In the genomic region with DNA sequence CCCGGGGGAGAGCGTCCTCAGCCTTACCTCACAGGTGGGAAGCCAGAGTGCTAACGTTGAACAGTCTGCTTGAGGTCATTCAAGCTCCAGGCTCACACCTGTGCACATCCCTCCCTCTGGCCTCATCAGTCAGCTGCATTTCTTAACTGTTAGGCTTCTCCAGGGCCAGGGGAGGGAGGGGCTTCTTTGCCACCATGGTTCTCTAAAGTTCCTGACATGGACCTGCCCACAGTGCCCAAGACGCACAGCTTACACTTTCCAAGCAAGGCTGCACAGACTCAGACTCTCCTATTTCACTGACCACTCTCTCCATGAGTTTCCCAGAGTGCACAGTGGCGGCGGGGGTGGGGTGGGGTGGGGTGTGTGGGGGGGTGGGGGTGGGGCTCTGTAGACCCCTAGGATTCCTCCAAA, we compare ENCODE assay signal across 9 mouse cellular contexts. TPM values are rescaled to one million over a fixed set of nuclear protein-coding genes. Genes with fewer than 3 reads are reported as not detected.
DNase-seq lines count a peak whose midpoint lies in the region; ATAC-seq and TF ChIP-seq lines count a peak whose summit lies in the region.
"Had no signal": no experiment of that assay in that cellular context is flagged by ENCODE, and none has a peak within 500 bp of the region (broad histone marks: within the 10 kb centered on the region; RNA-seq: fewer than 3 reads in every experiment).

No protein-coding gene starts in this region.

- peak overlapping the region; percentile 68; the same call in 1 of the 2 replicates for H3K27ac ChIP-seq in heart, embryonic 16.5 days (ENCODE audit: low read length)
- peak overlapping the region; percentile 59 for H3K27ac ChIP-seq in bone marrow, adult 2 months (ENCODE audit: control insufficient read depth, insufficient read depth, low read depth, low read length, poor library complexity)
- H3K27ac ChIP-seq in forebrain, embryonic 13.5 days: peak overlapping the region; percentile 95
- no peak overlapping the region for H3K27ac ChIP-seq in liver, embryonic 13.5 days

- H3K4me1 ChIP-seq in heart, embryonic 16.5 days (ENCODE audit: control insufficient read depth, insufficient read depth, low read length): peaks cover 47% of the 10 kb centered on the region
- H3K4me1 ChIP-seq in bone marrow, adult 2 months (ENCODE audit: control insufficient read depth, insufficient read depth, low read length): peaks cover 23% of the 10 kb centered on the region
- peaks cover 38% of the 10 kb centered on the region for H3K4me1 ChIP-seq in forebrain, embryonic 13.5 days
- peaks cover 58% of the 10 kb centered on the region for H3K4me1 ChIP-seq in liver, embryonic 13.5 days (replicated peaks)

- intact Hi-C loops in heart, postnatal 36 days (cut with DNase I): no loop called here
- intact Hi-C loops in left cerebral cortex, postnatal 4 days (cut with DNase I): no loop called here

- H3K4me2 ChIP-seq in heart, embryonic 16.5 days (ENCODE audit: low read depth, low read length): peak overlapping the region; percentile 59; the same call in 1 of the 2 replicates
- peak overlapping the region; percentile 63 for H3K4me2 ChIP-seq in forebrain, embryonic 13.5 days
- peak overlapping the region; percentile 50 for H3K4me2 ChIP-seq in liver, embryonic 13.5 days

- TF ChIP-seq CTCF in bone marrow, adult 2 months (IDR thresholded peaks at IDR 0.05; ENCODE audit: control insufficient read depth, insufficient read depth, low read length): no peak

- 0 out of 2 replicates have a peak, but pooled peaks cover 2% of the 10 kb centered on the region for H3K36me3 ChIP-seq in heart, embryonic 16.5 days (ENCODE audit: control insufficient read depth, insufficient read depth)
- H3K36me3 ChIP-seq in forebrain, embryonic 13.5 days (ENCODE audit: poor library complexity, severe bottlenecking): no peaks in the 10 kb centered on the region
- H3K36me3 ChIP-seq in liver, embryonic 13.5 days: 0 out of 2 replicates have a peak, but pooled peaks cover 5% of the 10 kb centered on the region

- 0 out of 2 replicates have a peak, but pooled peaks have one; percentile 16 for ATAC-seq in heart, embryonic 16.5 days (replicated peaks; ENCODE audit: extremely low read depth, insufficient read depth, low FRiP score)
- ATAC-seq in forebrain, embryonic 13.5 days: no peak; the same call in none of the 2 replicates
- no peak for ATAC-seq in liver, embryonic 13.5 days (ENCODE audit: low read depth)
- ATAC-seq in inflammation-experienced regulatory T-cells, adult 6 months: no peak

- WGBS in heart, embryonic 16.5 days: 36% methylated on average over 6 of the region's 6 CpGs
- 51% methylated on average over 6 of the region's 6 CpGs for WGBS in bone marrow, adult 2 months
- WGBS in forebrain, embryonic 13.5 days: 23% methylated on average over 6 of the region's 6 CpGs
- WGBS in liver, embryonic 13.5 days (ENCODE audit: insufficient replicate concordance): 36% methylated on average over 6 of the region's 6 CpGs

- no peak for DNase-seq in heart, postnatal 36 days
- DNase-seq in liver, embryonic 13.5 days: no peak
- DNase-seq in left cerebral cortex, postnatal 4 days: no peak
- DNase-seq in frontal cortex, postnatal 25 days (ENCODE audit: low spot score in 2 of 2): no peak
- DNase-seq: thymus, adult 18-20 months had no signal

- no peak overlapping the region for H3K4me3 ChIP-seq in heart, embryonic 16.5 days (ENCODE audit: low read length)
- peak overlapping the region; percentile 41 for H3K4me3 ChIP-seq in bone marrow, adult 2 months (replicated peaks; ENCODE audit: control insufficient read depth, low read depth, low read length)
- H3K4me3 ChIP-seq in forebrain, embryonic 13.5 days: peak overlapping the region; percentile 35
- no peak overlapping the region for H3K4me3 ChIP-seq in liver, embryonic 13.5 days (replicated peaks)

- no peaks in the 10 kb centered on the region for H3K27me3 ChIP-seq in heart, embryonic 16.5 days (ENCODE audit: control insufficient read depth, insufficient read depth, low read length)
- H3K27me3 ChIP-seq in forebrain, embryonic 13.5 days: no peaks in the 10 kb centered on the region
- no peaks in the 10 kb centered on the region for H3K27me3 ChIP-seq in liver, embryonic 13.5 days

- no peak for TF ChIP-seq POLR2A in bone marrow, adult 2 months (IDR thresholded peaks at IDR 0.05; ENCODE audit: borderline replicate concordance, control insufficient read depth, low read depth, low read length)

- H3K9me3 ChIP-seq in heart, embryonic 16.5 days (replicated peaks; ENCODE audit: control insufficient read depth, low read length): no peaks in the 10 kb centered on the region
- no peaks in the 10 kb centered on the region for H3K9me3 ChIP-seq in forebrain, embryonic 13.5 days (replicated peaks)
- no peaks in the 10 kb centered on the region for H3K9me3 ChIP-seq in liver, embryonic 13.5 days (replicated peaks)

- H3K9ac ChIP-seq in heart, embryonic 16.5 days (ENCODE audit: low read length): peak overlapping the region; percentile 51
- peak overlapping the region; percentile 74 for H3K9ac ChIP-seq in forebrain, embryonic 13.5 days
- H3K9ac ChIP-seq in liver, embryonic 13.5 days: no peak overlapping the region

RNA-seq across cellular contexts. Expression of gene Cfap43, which starts 10.1 kb away (rescaled TPM):
- 0.38 and 0.42 TPM in 2 replicates for polyA plus RNA-seq in heart, embryonic 16.5 days (2015; fragmentation: Nextera tagmentation; extraction: Ambion mirVana)
- not detected for total RNA-seq in heart, postnatal 36 days (2021)
- not detected in 2 replicates for polyA plus RNA-seq in bone marrow, adult 2 months (2011; ENCODE audit: insufficient read depth, insufficient read length, low replicate concordance, missing spikeins)
- 0.66 and 0.82 TPM in 2 replicates for polyA plus RNA-seq in forebrain, embryonic 13.5 days (2015; fragmentation: Nextera tagmentation; extraction: Ambion mirVana)
- 0.03 TPM in 1 of 2 replicates, not detected in the other for polyA plus RNA-seq in liver, embryonic 13.5 days (2015; fragmentation: Nextera tagmentation; extraction: Ambion mirVana)
- under 1 TPM; 0.34 to 0.48 (median 0.38) TPM for polyA plus RNA-seq in inflammation-experienced regulatory T-cells, adult 6 months (2017; shearing (Covaris generic))
- 1 to 10 TPM; 1.2 to 1.7 TPM for total RNA-seq in left cerebral cortex, postnatal 4 days (2021)

RNA-seq across cellular contexts. Expression of gene Itprip, which starts 10.1 kb away (rescaled TPM):
- polyA plus RNA-seq in heart, embryonic 16.5 days (2015; fragmentation: Nextera tagmentation; extraction: Ambion mirVana): 18.4 and 23.3 TPM in 2 replicates
- 10 to 100 TPM in 1 of 2 experiments, 1 to 10 TPM in 1; 9.9 to 15.1 TPM for total RNA-seq in heart, postnatal 36 days (2021)
- 8.8 and 14.9 TPM in 2 replicates for polyA plus RNA-seq in bone marrow, adult 2 months (2011; ENCODE audit: insufficient read depth, insufficient read length, low replicate concordance, missing spikeins)
- 9.8 and 12.7 TPM in 2 replicates for polyA plus RNA-seq in forebrain, embryonic 13.5 days (2015; fragmentation: Nextera tagmentation; extraction: Ambion mirVana)
- polyA plus RNA-seq in liver, embryonic 13.5 days (2015; fragmentation: Nextera tagmentation; extraction: Ambion mirVana): 3.8 and 3.9 TPM in 2 replicates
- polyA plus RNA-seq in inflammation-experienced regulatory T-cells, adult 6 months (2017; shearing (Covaris generic)): 10 to 100 TPM in 1 of 3 experiments, 1 to 10 TPM in 2; 7.8 to 10.4 (median 8.0) TPM
- total RNA-seq in left cerebral cortex, postnatal 4 days (2021): 1 to 10 TPM; 2.3 to 2.8 TPM

RNA-seq across cellular contexts. Expression of gene Cfap58, which starts 28.5 kb away (rescaled TPM):
- 0.09 and 0.25 TPM in 2 replicates for polyA plus RNA-seq in heart, embryonic 16.5 days (2015; fragmentation: Nextera tagmentation; extraction: Ambion mirVana)
- total RNA-seq in heart, postnatal 36 days (2021): 1 to 10 TPM; 2.1 to 2.2 TPM
- not detected in 2 replicates for polyA plus RNA-seq in bone marrow, adult 2 months (2011; ENCODE audit: insufficient read depth, insufficient read length, low replicate concordance, missing spikeins)
- polyA plus RNA-seq in forebrain, embryonic 13.5 days (2015; fragmentation: Nextera tagmentation; extraction: Ambion mirVana): 0.21 and 0.49 TPM in 2 replicates
- not detected in 2 replicates for polyA plus RNA-seq in liver, embryonic 13.5 days (2015; fragmentation: Nextera tagmentation; extraction: Ambion mirVana)
- polyA plus RNA-seq in inflammation-experienced regulatory T-cells, adult 6 months (2017; shearing (Covaris generic)): not detected
- under 1 TPM; 0.36 to 0.77 TPM for total RNA-seq in left cerebral cortex, postnatal 4 days (2021)

RNA-seq across cellular contexts. Expression of gene Gsto2, which starts 43.6 kb away (rescaled TPM):
- polyA plus RNA-seq in heart, embryonic 16.5 days (2015; fragmentation: Nextera tagmentation; extraction: Ambion mirVana): 0.77 and 1.1 TPM in 2 replicates
- total RNA-seq in heart, postnatal 36 days (2021): 1 to 10 TPM; 2.1 to 2.3 TPM
- polyA plus RNA-seq in bone marrow, adult 2 months (2011; ENCODE audit: insufficient read depth, insufficient read length, low replicate concordance, missing spikeins): 2.0 TPM in 1 of 2 replicates, not detected in the other
- polyA plus RNA-seq in forebrain, embryonic 13.5 days (2015; fragmentation: Nextera tagmentation; extraction: Ambion mirVana): 1.2 and 1.8 TPM in 2 replicates
- polyA plus RNA-seq in liver, embryonic 13.5 days (2015; fragmentation: Nextera tagmentation; extraction: Ambion mirVana): 0.16 and 0.22 TPM in 2 replicates
- polyA plus RNA-seq in inflammation-experienced regulatory T-cells, adult 6 months (2017; shearing (Covaris generic)): 1 to 10 TPM in 2 of 3 experiments, under 1 TPM in 1; 0.34 to 1.2 (median 1.1) TPM
- total RNA-seq in left cerebral cortex, postnatal 4 days (2021): under 1 TPM; 0.78 to 0.93 TPM

RNA-seq across cellular contexts. Expression of gene Gsto1, which starts 54.2 kb away (rescaled TPM):
- polyA plus RNA-seq in heart, embryonic 16.5 days (2015; fragmentation: Nextera tagmentation; extraction: Ambion mirVana): 115 and 121 TPM in 2 replicates
- 100 to 1,000 TPM; 171 to 196 TPM for total RNA-seq in heart, postnatal 36 days (2021)
- polyA plus RNA-seq in bone marrow, adult 2 months (2011; ENCODE audit: insufficient read depth, insufficient read length, low replicate concordance, missing spikeins): 24.8 and 34.2 TPM in 2 replicates
- polyA plus RNA-seq in forebrain, embryonic 13.5 days (2015; fragmentation: Nextera tagmentation; extraction: Ambion mirVana): 74.9 and 80.3 TPM in 2 replicates
- 117 and 139 TPM in 2 replicates for polyA plus RNA-seq in liver, embryonic 13.5 days (2015; fragmentation: Nextera tagmentation; extraction: Ambion mirVana)
- polyA plus RNA-seq in inflammation-experienced regulatory T-cells, adult 6 months (2017; shearing (Covaris generic)): 10 to 100 TPM; 17.8 to 26.4 (median 19.5) TPM
- total RNA-seq in left cerebral cortex, postnatal 4 days (2021): 10 to 100 TPM; 88.3 to 91.0 TPM

Comparison
In these comparisons a context has a peak if more than half of its experiments do, and no peak if none do; other contexts are left out.
1. H3K4me3 ChIP-seq: peak in bone marrow, adult 2 months (single experiment) and forebrain, embryonic 13.5 days (single experiment); none in heart, embryonic 16.5 days (single experiment) and liver, embryonic 13.5 days (single experiment).
2. Peak in every context shown above with its lines, with median percentiles within 50 percentile points of each other: H3K4me2 ChIP-seq.